Mouse (Mus musculus) E14TG2a.4 (cell line): ENCODE data around the gene Gm10778.

ENCODE experiments used
- CTCF ChIP-seq: conservative IDR thresholded peaks from 2 replicates; pipeline ENCODE4 v1.5.1; 2014; ENCODE audit warnings: low read length
- POU5F1 ChIP-seq: IDR thresholded peaks from 2 replicates; pipeline ENCODE4 v1.6.1; 2014; ENCODE audit warnings: low read length, borderline replicate concordance

- TF ChIP-seq CTCF = no peak
- no peak for TF ChIP-seq POU5F1
These were observed 6.3 kb downstream of the Gm10778 start for GRCm38 (mm10) chr10:81655178-81655577.
